Mouse (Mus musculus) G1E (cell line): Measurements from ENCODE around the gene Clec1b. TPM values are rescaled to one million over a fixed set of nuclear protein-coding genes. Genes with fewer than 3 reads are reported as not detected.

ENCODE experiments used
- ATAC-seq: 2 replicates; pipeline ENCODE4 v1.8.0; 2016; ENCODE audit warnings: mild to moderate bottlenecking; ENCODE audit not compliant: insufficient number of reproducible peaks, poor library complexity, low FRiP score, severe bottlenecking; ENCODE audit errors: extremely low read depth
- DNase-seq: peaks from one replicate; pipeline ENCODE4 v3.0.0; 2012; ENCODE audit warnings: low spot score
- H3K27me3 ChIP-seq: 2 replicates; pipeline ENCODE4 v1.6.1; 2012; ENCODE audit warnings: mild to moderate bottlenecking, low read length, inconsistent platforms; ENCODE audit not compliant: insufficient read depth
- H3K36me3 ChIP-seq: replicated peaks from 2 replicates; pipeline ENCODE3; 2012; ENCODE audit warnings: mild to moderate bottlenecking, inconsistent platforms
- H3K4me1 ChIP-seq: 2 replicates; pipeline ENCODE4 v1.6.1; 2012; ENCODE audit warnings: low read depth, low read length, inconsistent platforms, mixed read lengths; ENCODE audit not compliant: insufficient read depth
- H3K4me3 ChIP-seq: 2 replicates; pipeline ENCODE4 v1.5.1; 2012; ENCODE audit warnings: low read depth, mild to moderate bottlenecking, inconsistent platforms, low read length, moderate library complexity, mixed read lengths
- H3K9me3 ChIP-seq: replicated peaks from 2 replicates; pipeline ENCODE4 v1.6.1; 2012; ENCODE audit warnings: inconsistent platforms
- CTCF ChIP-seq: IDR thresholded peaks from 2 replicates; pipeline ENCODE4 v1.5.1; 2012; ENCODE audit warnings: low read depth, low read length, inconsistent platforms, mixed read lengths
- GATA1 ChIP-seq: IDR thresholded peaks from 2 replicates; pipeline ENCODE4 v1.6.1; 2012; ENCODE audit warnings: borderline replicate concordance, low read length, inconsistent platforms, mixed read lengths
- GATA2 ChIP-seq: IDR thresholded peaks from 2 replicates; pipeline ENCODE4 v1.6.1; 2012; ENCODE audit warnings: low read depth, low read length, inconsistent platforms, borderline replicate concordance
- POLR2AphosphoS5 ChIP-seq: IDR thresholded peaks from 2 replicates; pipeline ENCODE4 v1.6.1; 2012; ENCODE audit warnings: low read depth, low read length, inconsistent platforms; ENCODE audit not compliant: insufficient replicate concordance
- TAL1 ChIP-seq: conservative IDR thresholded peaks from 2 replicates; pipeline ENCODE4 v1.6.1; 2012; ENCODE audit warnings: low read depth, low read length, inconsistent platforms, mixed read lengths
- polyA plus RNA-seq: library from polyadenylated mRNA; stranded (reverse); fragments of >175 nt; gene quantifications from 2 replicates; pipeline ENCODE4 v1.2.3, GENCODE M21; 2012
- total RNA-seq, 2 experiments: library from RNA; stranded (forward) in 1 of 2; stranded (reverse) in 1 of 2; fragments of 200-1000 nt in 1 of 2; fragments of >200 nt in 1 of 2; fragmentation: Nextera tagmentation in 1 of 2; gene quantifications; 2 replicates each; pipeline ENCODE4 v1.2.3; 2014 to 2017

Clec1b gene
- total and polyA plus RNA-seq, 3 experiments: 0.22 TPM; not detected in 2

DNA sequence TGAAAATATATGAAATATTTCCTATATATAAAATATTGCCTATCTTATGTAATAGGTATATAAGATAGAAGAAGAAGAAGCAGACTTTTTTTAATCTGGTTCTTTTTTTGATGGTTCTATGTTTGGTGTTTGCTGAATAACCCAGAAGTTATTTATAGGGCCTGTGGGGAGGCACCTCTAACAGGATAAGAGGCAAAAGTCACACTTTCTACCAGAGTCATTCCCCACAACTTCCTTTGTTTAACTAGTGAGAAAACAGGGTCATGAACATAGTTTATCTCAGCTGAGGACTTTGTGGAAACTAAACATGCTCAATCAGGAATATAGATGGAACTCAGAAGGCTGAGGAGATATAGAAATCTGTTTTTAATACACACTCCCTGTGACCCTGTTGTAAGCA is 8.9 kb downstream of the Clec1b start:
- TF ChIP-seq TAL1: no peak
- no peak for TF ChIP-seq GATA2
- TF ChIP-seq POLR2AphosphoS5: no peak
- TF ChIP-seq GATA1: no peak
- no peak for TF ChIP-seq CTCF

DNA sequence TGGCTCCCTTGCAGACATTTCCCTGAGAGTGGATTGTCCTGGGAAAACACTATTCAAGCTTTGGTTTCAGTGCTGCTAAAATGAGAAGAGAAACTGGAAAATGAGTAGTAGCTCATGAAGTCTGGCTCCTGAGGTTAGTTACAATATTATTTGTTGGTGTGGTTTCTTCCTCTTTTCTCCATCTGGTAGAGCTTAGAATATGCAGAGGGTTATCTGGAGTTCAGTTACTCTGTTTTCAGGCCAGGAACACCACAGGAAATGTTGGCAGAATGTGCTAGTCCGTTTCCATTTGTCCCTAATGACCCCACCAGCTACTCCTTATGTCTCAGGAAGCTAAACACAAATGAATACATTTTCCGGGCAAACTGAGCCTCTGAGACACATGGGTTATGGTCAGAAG is 10.2 kb downstream of the Clec1b start:
- ATAC-seq (no peak), DNase-seq (no peak)
- Histone ChIP-seq H3K27me3 (no peaks in the 10 kb centered on the region), H3K9me3 (no peaks in the 10 kb centered on the region), H3K36me3 (no peaks in the 10 kb centered on the region), H3K4me3 (no peak overlapping the region), H3K4me1 (no peaks in the 10 kb centered on the region)
- TF ChIP-seq GATA1 (no peak), GATA2 (no peak), CTCF (no peak), POLR2AphosphoS5 (no peak)

More for the DNA sequence above, 8.9 kb downstream of the Clec1b start:
- no peaks in the 10 kb centered on the region for H3K4me1 ChIP-seq
- H3K4me3 ChIP-seq: no peak overlapping the region
- ATAC-seq (no peak), DNase-seq (no peak)
- H3K27me3 ChIP-seq: no peaks in the 10 kb centered on the region
- H3K36me3 ChIP-seq: no peaks in the 10 kb centered on the region
- H3K9me3 ChIP-seq: no peaks in the 10 kb centered on the region

DNA sequence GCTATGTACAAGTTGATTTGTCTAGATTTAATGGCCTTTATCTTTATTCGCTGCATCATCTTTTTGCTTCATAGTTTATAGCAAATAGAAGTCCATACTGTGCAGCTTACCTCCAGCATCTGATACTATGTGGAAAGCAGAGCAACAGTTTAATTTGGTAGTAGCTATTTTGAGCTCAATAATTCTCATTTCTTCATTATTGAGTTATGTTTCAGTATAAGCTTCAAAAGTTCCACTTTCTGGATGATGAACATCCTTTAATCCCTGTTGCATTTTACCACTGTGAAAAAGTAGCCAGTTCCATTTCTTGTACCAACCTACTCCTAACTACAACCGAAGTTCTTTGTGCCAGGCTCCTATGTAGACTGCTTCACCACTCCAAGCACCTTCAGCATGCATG is 11.5 kb downstream of the Clec1b start, which contains the start of gene Clec9a:
Gene Clec9a, plus strand, starts transcription at position 301 of the 400 bp plus-strand sequence.
- ATAC-seq (no peak), DNase-seq (no peak)
- H3K4me3 ChIP-seq: no peak within 1 kb of the TSS
- no peaks in the 10 kb centered on the region for H3K9me3 ChIP-seq
- H3K4me1 ChIP-seq: no peaks in the 10 kb centered on the region
- H3K36me3 ChIP-seq: no peaks in the 10 kb centered on the region
- H3K27me3 ChIP-seq: no peaks in the 10 kb centered on the region
- TF ChIP-seq GATA1: no peak

DNA sequence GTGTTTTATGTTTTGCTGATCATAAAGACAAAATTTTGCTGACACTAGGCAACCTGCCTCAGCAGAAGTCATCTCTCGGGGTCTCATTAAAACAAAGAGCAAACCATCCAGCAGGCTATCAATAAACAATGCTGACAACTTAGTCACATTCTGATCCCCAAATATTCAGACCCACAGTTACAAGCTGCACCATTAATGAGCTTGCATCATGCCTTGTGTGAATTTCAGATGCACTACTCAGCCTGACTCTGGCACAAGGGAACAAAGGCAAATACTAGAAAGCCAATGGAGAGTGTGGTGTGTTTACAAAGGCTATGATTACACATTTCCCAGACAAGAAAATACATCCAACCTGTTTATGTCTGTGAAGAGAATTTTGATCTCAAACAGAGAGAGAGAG is 17.1 kb downstream of the Clec1b start:
- no peaks in the 10 kb centered on the region for H3K4me1 ChIP-seq
- no peaks in the 10 kb centered on the region for H3K27me3 ChIP-seq
- no peak for DNase-seq
- H3K36me3 ChIP-seq: no peaks in the 10 kb centered on the region
- no peak overlapping the region for H3K4me3 ChIP-seq
- no peak for TF ChIP-seq TAL1
- TF ChIP-seq POLR2AphosphoS5: no peak
- no peaks in the 10 kb centered on the region for H3K9me3 ChIP-seq
- no peak for ATAC-seq

DNA sequence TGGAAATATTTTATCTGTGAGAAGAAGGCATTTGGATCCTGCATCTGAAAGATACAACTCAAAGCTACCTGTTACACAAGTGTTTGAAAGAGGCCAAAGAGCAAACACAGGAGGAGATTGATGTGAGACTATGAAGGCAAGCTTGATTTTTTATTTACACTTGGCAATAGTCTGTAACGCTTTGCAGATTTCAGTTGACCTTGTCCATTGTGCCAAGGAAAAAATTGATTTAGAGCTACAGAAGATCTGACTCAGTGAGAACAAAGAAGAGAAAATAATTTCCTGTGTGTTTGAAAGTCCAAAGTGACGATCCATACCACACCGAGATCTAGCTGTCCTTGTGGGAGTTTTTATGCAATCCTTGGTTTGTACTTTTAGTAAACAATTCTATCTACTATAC is 25.2 kb downstream of the Clec1b start:
- DNase-seq (no peak), ATAC-seq (no peak)
- Histone ChIP-seq H3K9me3 (no peaks in the 10 kb centered on the region), H3K4me3 (no peak overlapping the region), H3K36me3 (no peaks in the 10 kb centered on the region), H3K27me3 (no peaks in the 10 kb centered on the region), H3K4me1 (no peaks in the 10 kb centered on the region)
- TF ChIP-seq TAL1 (no peak), GATA2 (no peak), GATA1 (no peak), POLR2AphosphoS5 (no peak), CTCF (no peak)

- TF ChIP-seq GATA1: no peak
- TF ChIP-seq GATA2: no peak
- TF ChIP-seq POLR2AphosphoS5: no peak
- H3K36me3 ChIP-seq: no peaks in the 10 kb centered on the region
- no peaks in the 10 kb centered on the region for H3K27me3 ChIP-seq
- no peaks in the 10 kb centered on the region for H3K9me3 ChIP-seq
- no peak overlapping the region for H3K4me3 ChIP-seq
- DNase-seq (no peak), ATAC-seq (no peak)
- no peaks in the 10 kb centered on the region for H3K4me1 ChIP-seq
Measured at GRCm38 (mm10) chr6:129423040-129423733, 26.1 kb downstream of the Clec1b start.

DNA sequence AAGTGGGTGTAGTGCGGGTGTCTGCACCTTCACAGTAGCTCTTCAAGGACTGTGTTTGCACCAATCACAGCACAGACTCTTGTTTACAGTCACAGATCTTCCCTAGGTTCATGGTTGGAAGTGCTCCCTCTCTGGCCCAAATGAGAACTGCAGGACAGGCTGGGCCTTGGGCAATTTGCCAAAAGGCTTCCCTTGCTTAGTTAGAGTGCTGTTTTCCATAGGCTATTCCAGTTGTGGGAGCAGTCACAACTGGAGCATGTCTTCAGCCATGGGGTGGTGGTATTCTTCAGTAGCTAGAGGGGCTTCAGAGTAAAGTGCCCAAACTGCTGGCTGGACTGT is 26.6 kb downstream of the Clec1b start:
- Histone ChIP-seq H3K36me3 (no peaks in the 10 kb centered on the region), H3K27me3 (no peaks in the 10 kb centered on the region), H3K9me3 (no peaks in the 10 kb centered on the region), H3K4me1 (no peaks in the 10 kb centered on the region), H3K4me3 (no peak overlapping the region)
- ATAC-seq (no peak; the same call in 1 of the 2 replicates), DNase-seq (no peak)
- TF ChIP-seq GATA2 (no peak), CTCF (peak; percentile 67)
